9 mouse cellular contexts compared by ENCODE assay signal in genomic region chrX:9128317-9128831, GRCm38 (mm10). TPM values are rescaled to one million over a fixed set of nuclear protein-coding genes. Genes with fewer than 3 reads are reported as not detected.
DNase-seq lines count a peak whose midpoint lies in the region; ATAC-seq and TF ChIP-seq lines count a peak whose summit lies in the region.
"Had no signal": no experiment of that assay in that cellular context is flagged by ENCODE, and none has a peak within 500 bp of the region (broad histone marks: within the 10 kb centered on the region; RNA-seq: fewer than 3 reads in every experiment).

No protein-coding gene starts in this region.

- H3K4me3 ChIP-seq in embryonic facial prominence, embryonic 11.5 days (ENCODE audit: low read depth, low read length) = no peak overlapping the region
- H3K4me3 ChIP-seq in embryonic facial prominence, embryonic 10.5 days = no peak overlapping the region
- H3K4me3 ChIP-seq in midbrain, embryonic 11.5 days (ENCODE audit: low read depth, low read length) = no peak overlapping the region
- no peak overlapping the region for H3K4me3 ChIP-seq in midbrain, embryonic 13.5 days (replicated peaks)
- H3K4me3 ChIP-seq in thymus, adult 2 months (ENCODE audit: control insufficient read depth, insufficient read depth, low read length) = no peak overlapping the region
- H3K4me3 ChIP-seq: heart, embryonic 13.5 days had no signal

- no peaks in the 10 kb centered on the region for H3K27me3 ChIP-seq in embryonic facial prominence, embryonic 11.5 days (ENCODE audit: control insufficient read depth, insufficient read depth, low read length)
- no peaks in the 10 kb centered on the region for H3K27me3 ChIP-seq in embryonic facial prominence, embryonic 10.5 days (replicated peaks; ENCODE audit: low read depth, poor library complexity, severe bottlenecking)
- H3K27me3 ChIP-seq in midbrain, embryonic 11.5 days (ENCODE audit: control insufficient read depth, insufficient read depth, low read length) = no peaks in the 10 kb centered on the region
- H3K27me3 ChIP-seq in midbrain, embryonic 13.5 days = no peaks in the 10 kb centered on the region
- no peaks in the 10 kb centered on the region for H3K27me3 ChIP-seq in thymus, adult 2 months (ENCODE audit: control insufficient read depth, insufficient read depth, low read length)
- H3K27me3 ChIP-seq: heart, embryonic 13.5 days had no signal

- no peaks in the 10 kb centered on the region for H3K4me1 ChIP-seq in embryonic facial prominence, embryonic 11.5 days (ENCODE audit: control insufficient read depth, insufficient read depth, low read length)
- H3K4me1 ChIP-seq in embryonic facial prominence, embryonic 10.5 days = no peaks in the 10 kb centered on the region
- no peaks in the 10 kb centered on the region for H3K4me1 ChIP-seq in midbrain, embryonic 11.5 days (ENCODE audit: control insufficient read depth, insufficient read depth, low read length)
- H3K4me1 ChIP-seq in midbrain, embryonic 13.5 days (replicated peaks) = no peaks in the 10 kb centered on the region
- H3K4me1 ChIP-seq in thymus, adult 2 months (replicated peaks; ENCODE audit: control insufficient read depth, insufficient read depth, low read length) = no peaks in the 10 kb centered on the region
- H3K4me1 ChIP-seq: heart, embryonic 13.5 days had no signal

- H3K9me3 ChIP-seq in embryonic facial prominence, embryonic 11.5 days (replicated peaks; ENCODE audit: control insufficient read depth, low read length) = no peaks in the 10 kb centered on the region
- H3K9me3 ChIP-seq in embryonic facial prominence, embryonic 10.5 days = no peaks in the 10 kb centered on the region
- no peaks in the 10 kb centered on the region for H3K9me3 ChIP-seq in midbrain, embryonic 11.5 days (ENCODE audit: control insufficient read depth, low read length)
- H3K9me3 ChIP-seq in midbrain, embryonic 13.5 days = no peaks in the 10 kb centered on the region
- H3K9me3 ChIP-seq: heart, embryonic 13.5 days had no signal

- H3K36me3 ChIP-seq in embryonic facial prominence, embryonic 11.5 days (replicated peaks; ENCODE audit: control insufficient read depth, insufficient read depth, low read depth, low read length) = no peaks in the 10 kb centered on the region
- no peaks in the 10 kb centered on the region for H3K36me3 ChIP-seq in embryonic facial prominence, embryonic 10.5 days (replicated peaks)
- H3K36me3 ChIP-seq in midbrain, embryonic 11.5 days (ENCODE audit: control insufficient read depth, insufficient read depth, low read length) = no peaks in the 10 kb centered on the region
- no peaks in the 10 kb centered on the region for H3K36me3 ChIP-seq in midbrain, embryonic 13.5 days
- no peaks in the 10 kb centered on the region for H3K36me3 ChIP-seq in thymus, adult 2 months (ENCODE audit: control insufficient read depth, insufficient read depth, low read length)
- H3K36me3 ChIP-seq: heart, embryonic 13.5 days had no signal

- no peak overlapping the region for H3K4me2 ChIP-seq in embryonic facial prominence, embryonic 11.5 days (ENCODE audit: low read depth, low read length)
- H3K4me2 ChIP-seq in midbrain, embryonic 11.5 days = no peak overlapping the region
- no peak overlapping the region for H3K4me2 ChIP-seq in midbrain, embryonic 13.5 days (replicated peaks)
- H3K4me2 ChIP-seq: heart, embryonic 13.5 days had no signal

- H3K27ac ChIP-seq in embryonic facial prominence, embryonic 11.5 days (replicated peaks; ENCODE audit: low read depth, low read length) = no peak overlapping the region
- no peak overlapping the region for H3K27ac ChIP-seq in embryonic facial prominence, embryonic 10.5 days (replicated peaks)
- no peak overlapping the region for H3K27ac ChIP-seq in midbrain, embryonic 11.5 days (ENCODE audit: low read depth, low read length)
- no peak overlapping the region for H3K27ac ChIP-seq in midbrain, embryonic 13.5 days
- no peak overlapping the region for H3K27ac ChIP-seq in thymus, adult 2 months (ENCODE audit: control insufficient read depth, insufficient read depth, low read length)
- H3K27ac ChIP-seq: heart, embryonic 13.5 days had no signal

- H3K9ac ChIP-seq in embryonic facial prominence, embryonic 11.5 days (replicated peaks; ENCODE audit: low read length) = no peak overlapping the region
- no peak overlapping the region for H3K9ac ChIP-seq in midbrain, embryonic 11.5 days (ENCODE audit: low read length)
- H3K9ac ChIP-seq in midbrain, embryonic 13.5 days (replicated peaks) = no peak overlapping the region
- H3K9ac ChIP-seq: heart, embryonic 13.5 days had no signal

- ATAC-seq in embryonic facial prominence, embryonic 11.5 days (replicated peaks; ENCODE audit: insufficient number of reproducible peaks, low FRiP score, low TSS enrichment, low read depth) = no peak
- ATAC-seq in midbrain, embryonic 11.5 days (ENCODE audit: low FRiP score) = no peak
- no peak for ATAC-seq in midbrain, embryonic 13.5 days
- peak; percentile 84 for ATAC-seq in common myeloid progenitor, adult 5-6 weeks (replicated peaks; ENCODE audit: low read depth, poor library complexity, severe bottlenecking)

- 44% methylated on average over 7 of the region's 7 CpGs for WGBS in embryonic facial prominence, embryonic 11.5 days
- 38% methylated on average over 7 of the region's 7 CpGs for WGBS in embryonic facial prominence, embryonic 10.5 days
- 43% methylated on average over 7 of the region's 7 CpGs for WGBS in midbrain, embryonic 11.5 days
- 55% methylated on average over 7 of the region's 7 CpGs for WGBS in midbrain, embryonic 13.5 days
- WGBS in thymus, adult 2 months = 27% methylated on average over 7 of the region's 7 CpGs

- TF ChIP-seq POLR2A in thymus, adult 2 months (IDR thresholded peaks at IDR 0.05; ENCODE audit: control insufficient read depth, extremely low read depth, insufficient read depth, low read length, poor library complexity) = no peak

- TF ChIP-seq CTCF in thymus, adult 2 months (IDR thresholded peaks at IDR 0.05; ENCODE audit: borderline replicate concordance, control insufficient read depth, extremely low read depth, insufficient read depth, low read length, poor library complexity) = no peak

- peak; percentile 26 for DNase-seq in embryonic facial prominence, embryonic 11.5 days (ENCODE audit: low spot score)
- no peak for DNase-seq in embryonic facial prominence, embryonic 10.5 days (ENCODE audit: low spot score)
- peak; percentile 82 for DNase-seq in midbrain, embryonic 11.5 days (ENCODE audit: low spot score, missing footprints)
- peak; percentile 9 for DNase-seq in layer of hippocampus, adult 9-11 months
- peak; percentile 33 to 35 for DNase-seq in right cerebral cortex, postnatal 10 days (ENCODE audit: low spot score in 2 of 2)
- no peak for DNase-seq in thymus, adult 2 months

RNA-seq across cellular contexts. Expression of gene 4930402K13Rik, which starts 24.0 kb away (rescaled TPM):
- not detected in 2 replicates for polyA plus RNA-seq in embryonic facial prominence, embryonic 11.5 days (2014; fragmentation: Nextera tagmentation; extraction: Ambion mirVana)
- not detected in 2 replicates for polyA plus RNA-seq in embryonic facial prominence, embryonic 10.5 days (2016; fragmentation: Nextera tagmentation; extraction: Ambion mirVana)
- polyA plus RNA-seq in midbrain, embryonic 11.5 days (2014; fragmentation: Nextera tagmentation; extraction: Ambion mirVana) = not detected in 2 replicates
- polyA plus RNA-seq in midbrain, embryonic 13.5 days (2015; fragmentation: Nextera tagmentation; extraction: Ambion mirVana) = not detected in 2 replicates
- not detected in 2 replicates for total RNA-seq in common myeloid progenitor, adult 5-6 weeks (2017)
- polyA plus RNA-seq in thymus, adult 2 months (2012; rRNA removed) = not detected in 2 replicates
- polyA plus RNA-seq: heart, embryonic 13.5 days had no signal

Comparison
In these comparisons a context has a peak if more than half of its experiments do, and no peak if none do; other contexts are left out.
1. DNase-seq: peak in embryonic facial prominence, embryonic 11.5 days (single experiment), midbrain, embryonic 11.5 days (single experiment), layer of hippocampus, adult 9-11 months (single experiment) and right cerebral cortex, postnatal 10 days (2 of 2); none in embryonic facial prominence, embryonic 10.5 days (single experiment) and thymus, adult 2 months (single experiment).